Mouse (Mus musculus) kidney, embryonic 16.5 days (tissue): ENCODE data around the gene Pmp22. TPM values are rescaled to one million over a fixed set of nuclear protein-coding genes. Genes with fewer than 3 reads are reported as not detected.

Experiments
- polyA plus RNA-seq: library from polyadenylated mRNA; unstranded; fragments of >200 nt; fragmentation: Nextera tagmentation; extraction: Ambion mirVana; gene quantifications from 2 replicates; pipeline ENCODE4 v1.2.1, GENCODE M21; 2015

The Pmp22 gene
- polyA plus RNA-seq, 1 experiment from 2014 or later, result 130 TPM

Other genes starting within 250 kb of the Pmp22 start
- 79.0 and 83.6 TPM in 2 replicates for gene Tvp23b, start 249.5 kb upstream of the Pmp22 start, polyA plus RNA-seq
- gene Cdrt4, start 177.8 kb upstream of the Pmp22 start, polyA plus RNA-seq, result not detected in 2 replicates
- gene Tekt3, start 67.3 kb upstream of the Pmp22 start, polyA plus RNA-seq, result not detected in 2 replicates